Mouse (Mus musculus) forebrain, embryonic 16.5 days (tissue): ENCODE measurements around the gene Slc44a1. TPM values are rescaled to one million over a fixed set of nuclear protein-coding genes. Genes with fewer than 3 reads are reported as not detected.

Experiments used
- ATAC-seq: fragments of 200-750 bp; cut with Nextera tagmentation; 2 replicates; pipeline ENCODE4 v1.8.0; 2017; ENCODE audit warnings: mild to moderate bottlenecking, moderate library complexity
- H3K27ac ChIP-seq: fragments of 300-500 bp; sonication (generic); 2 replicates; pipeline ENCODE4 v1.5.1; 2014; ENCODE audit warnings: low read length, control low read depth
- H3K27me3 ChIP-seq: fragments of 300-500 bp; sonication (generic); replicated peaks from 2 replicates; pipeline ENCODE4 v1.6.1; 2014; ENCODE audit warnings: low read length; ENCODE audit not compliant: control insufficient read depth, insufficient read depth
- H3K36me3 ChIP-seq: fragments of 300-500 bp; sonication (generic); 2 replicates; pipeline ENCODE4 v1.6.1; 2014; ENCODE audit not compliant: control insufficient read depth, insufficient read depth
- H3K4me1 ChIP-seq: fragments of 300-500 bp; sonication (generic); replicated peaks from 2 replicates; pipeline ENCODE4 v1.6.1; 2014; ENCODE audit warnings: low read length; ENCODE audit not compliant: control insufficient read depth, insufficient read depth
- H3K4me2 ChIP-seq: fragments of 300-500 bp; sonication (generic); 2 replicates; pipeline ENCODE4 v1.6.1; 2014; ENCODE audit warnings: mild to moderate bottlenecking, low read length, control low read depth
- H3K4me3 ChIP-seq: fragments of 300-500 bp; sonication (generic); replicated peaks from 2 replicates; pipeline ENCODE4 v1.5.1; 2014; ENCODE audit warnings: mild to moderate bottlenecking, low read length, control low read depth
- H3K9ac ChIP-seq: fragments of 300-500 bp; sonication (generic); replicated peaks from 2 replicates; pipeline ENCODE4 v1.6.1; 2014; ENCODE audit warnings: low read depth, low read length, control low read depth
- H3K9me3 ChIP-seq: fragments of 300-500 bp; sonication (generic); 2 replicates; pipeline ENCODE4 v1.6.1; 2016; ENCODE audit warnings: low read length; ENCODE audit not compliant: control insufficient read depth
- WGBS: fragments of 180-500 bp; shearing (Covaris S2); extraction: QIAGEN DNeasy Blood & Tissue Kit; methylation state at CpG from one replicate; pipeline ENCODE4 v1.1.7; 2014; 5-methylcytosine and 5-hydroxymethylcytosine counted together
- polyA plus RNA-seq: library from polyadenylated mRNA; unstranded; fragments of >200 nt; fragmentation: Nextera tagmentation; extraction: Ambion mirVana; gene quantifications from 2 replicates; pipeline ENCODE4 v1.2.1, GENCODE M21; 2015

Slc44a1 gene
- polyA plus RNA-seq = 13.7 and 19.6 TPM in 2 replicates

DNA sequence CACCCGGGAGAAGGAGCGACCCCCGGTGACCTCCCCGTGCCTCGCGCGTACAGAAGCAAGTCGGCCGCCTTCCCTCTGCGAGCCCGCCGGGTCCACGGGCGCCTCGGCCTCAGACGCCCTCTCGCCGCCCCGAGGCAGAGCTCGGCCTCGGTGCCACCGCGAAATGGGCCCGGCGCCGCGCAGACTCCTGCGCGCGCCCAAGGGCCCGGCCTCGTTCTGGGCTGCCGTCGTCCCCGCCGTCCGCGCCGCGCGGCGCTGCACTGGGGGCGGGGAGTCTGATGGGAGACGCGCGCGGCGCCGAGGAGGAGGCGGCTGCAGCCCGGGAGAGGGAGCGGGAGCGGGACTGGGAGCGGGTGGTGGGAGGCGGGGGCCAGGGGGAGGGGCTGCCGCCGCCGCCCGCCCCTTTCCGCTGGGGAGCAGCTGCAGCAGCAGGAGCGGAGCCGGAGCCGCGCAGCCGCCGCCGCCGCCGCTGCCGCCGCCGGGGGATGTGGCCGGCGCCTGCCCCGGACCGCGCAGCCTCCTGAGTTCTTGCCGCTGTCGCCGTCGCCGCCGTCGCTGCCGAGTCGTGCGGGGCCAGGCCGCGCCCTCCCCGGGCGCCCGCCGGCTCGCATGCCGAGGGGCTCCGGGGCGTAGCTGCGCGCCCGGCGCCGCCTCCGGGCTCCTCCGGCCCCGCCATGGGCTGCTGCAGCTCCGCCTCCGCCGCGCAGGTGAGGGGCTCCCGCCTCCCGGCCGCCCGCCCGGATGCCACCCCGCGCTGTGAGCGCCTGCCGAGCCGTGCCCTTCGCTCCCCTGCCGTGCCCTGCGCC, at the start of gene Slc44a1:
Gene Slc44a1 (plus strand): TSS at position 404 of the 806 bp plus-strand sequence.
- under 1% methylated on average over 87 of the region's 122 CpGs for WGBS
- Histone ChIP-seq H3K27me3 (no peaks in the 10 kb centered on the region), H3K4me3 (peak within 1 kb of the TSS; percentile 91), H3K9me3 (no peaks in the 10 kb centered on the region), H3K36me3 (no peaks in the 10 kb centered on the region), H3K9ac (peak within 1 kb of the TSS; percentile 95), H3K4me2 (peak within 1 kb of the TSS; percentile 90), H3K4me1 (peaks cover 35% of the 10 kb centered on the region), H3K27ac (peak within 1 kb of the TSS; percentile 81)
- ATAC-seq = peak; percentile 98

DNA sequence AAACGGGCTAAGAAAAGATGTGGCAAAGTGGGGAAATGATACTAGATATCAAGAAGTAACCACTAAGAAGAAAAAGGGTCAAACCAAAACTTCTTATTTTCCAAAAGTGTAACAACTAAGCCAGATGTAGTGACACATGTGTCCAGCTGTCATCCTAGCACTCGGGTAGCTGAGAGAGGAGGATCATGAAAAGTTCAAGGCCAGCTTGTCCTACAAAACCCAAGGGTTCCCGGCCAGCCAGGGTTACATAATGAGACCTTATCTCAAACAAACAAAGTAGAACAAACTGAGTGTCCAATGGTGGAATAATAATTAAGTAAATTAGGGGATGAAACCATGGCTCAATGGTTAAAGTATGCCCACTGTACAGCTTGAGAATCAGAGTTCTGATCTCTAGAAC, 45.2 kb upstream of the Slc44a1 start:
- no peak overlapping the region for H3K4me3 ChIP-seq
- no peak overlapping the region for H3K9ac ChIP-seq
- no peaks in the 10 kb centered on the region for H3K9me3 ChIP-seq
- H3K4me2 ChIP-seq = no peak overlapping the region
- H3K27me3 ChIP-seq = no peaks in the 10 kb centered on the region
- ATAC-seq = no peak
- H3K4me1 ChIP-seq = peaks cover 13% of the 10 kb centered on the region
- H3K27ac ChIP-seq = no peak overlapping the region
- H3K36me3 ChIP-seq = no peaks in the 10 kb centered on the region
- WGBS = 89% methylated on average over 3 of the region's 3 CpGs

DNA sequence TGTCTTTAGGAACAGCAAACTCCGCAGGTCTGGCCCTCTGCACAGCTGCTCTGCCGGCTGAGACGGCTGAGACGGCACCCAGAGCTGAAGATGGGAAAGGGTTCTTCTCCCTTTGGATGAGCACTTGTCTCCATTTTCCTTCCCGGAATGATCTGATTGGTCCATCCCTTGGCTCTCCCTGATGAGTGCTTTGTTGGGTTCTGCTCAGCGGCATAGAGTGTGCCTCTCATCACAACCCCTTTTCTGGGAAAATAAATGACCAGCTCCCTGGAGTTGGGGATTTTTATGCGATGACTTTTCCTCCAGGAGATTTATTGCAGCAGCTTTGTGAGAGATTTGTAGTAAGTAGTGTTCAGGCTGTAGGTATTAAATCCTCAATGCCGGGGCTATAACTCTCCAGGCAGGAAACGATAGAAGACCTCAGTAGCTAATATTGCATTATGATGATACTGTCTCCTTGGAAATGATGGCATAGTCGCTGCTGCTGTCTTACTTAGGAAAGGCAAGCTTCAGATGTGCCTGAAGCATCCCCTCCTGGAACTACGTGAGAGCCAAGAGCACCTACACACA, 43.5 kb upstream of the Slc44a1 start:
- ATAC-seq = no peak
- Histone ChIP-seq H3K27ac (no peak overlapping the region), H3K4me1 (peaks cover 13% of the 10 kb centered on the region), H3K9me3 (no peaks in the 10 kb centered on the region), H3K36me3 (no peaks in the 10 kb centered on the region), H3K4me3 (no peak overlapping the region), H3K9ac (no peak overlapping the region), H3K4me2 (no peak overlapping the region), H3K27me3 (no peaks in the 10 kb centered on the region)
- 81% methylated on average over 11 of the region's 11 CpGs for WGBS

DNA sequence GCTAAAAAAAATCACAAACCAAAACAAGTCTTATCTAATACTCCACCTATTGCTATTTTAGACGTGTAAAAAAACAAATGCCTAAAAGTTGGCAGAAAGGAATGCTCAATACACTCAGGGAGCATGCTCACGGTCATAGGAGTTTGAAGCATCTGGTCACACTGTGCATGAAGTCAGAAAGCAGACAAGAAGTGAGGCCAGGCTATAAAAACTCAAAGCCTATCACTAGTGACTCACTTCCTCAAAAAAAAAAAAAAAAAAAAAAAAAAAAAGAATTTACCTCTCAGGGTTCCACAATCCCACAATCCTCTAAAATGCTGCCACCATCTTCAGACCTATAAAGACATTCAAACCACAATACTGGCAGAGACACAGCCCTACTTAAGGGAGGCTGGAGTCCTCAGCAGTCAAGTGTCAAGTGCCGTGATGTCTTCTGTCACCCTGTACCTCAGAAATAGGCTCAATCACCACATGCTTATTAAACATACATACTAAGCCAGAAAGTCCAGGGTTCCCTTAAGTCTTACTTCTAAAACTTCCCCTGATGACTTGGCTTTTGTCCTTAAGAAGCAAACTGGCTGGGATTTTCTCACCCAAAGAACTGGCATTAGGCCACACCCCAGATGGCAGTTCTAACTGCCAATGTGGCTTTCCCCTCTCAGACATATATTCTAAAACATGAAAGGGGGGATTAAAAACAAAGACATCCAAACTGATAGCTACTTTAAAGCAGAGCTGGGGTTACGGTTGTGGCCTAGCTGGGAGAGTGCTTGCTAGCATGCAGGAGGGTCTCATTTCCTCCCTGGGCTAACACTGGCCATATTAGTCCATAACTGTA, 42.7 kb upstream of the Slc44a1 start:
- WGBS = 51% methylated on average over 4 of the region's 4 CpGs
- ATAC-seq = peak; percentile 47
- Histone ChIP-seq H3K27ac (peak overlapping the region; percentile 80), H3K4me1 (peaks cover 13% of the 10 kb centered on the region), H3K9me3 (no peaks in the 10 kb centered on the region), H3K9ac (no peak overlapping the region), H3K4me2 (no peak overlapping the region), H3K27me3 (no peaks in the 10 kb centered on the region), H3K36me3 (no peaks in the 10 kb centered on the region), H3K4me3 (no peak overlapping the region)

DNA sequence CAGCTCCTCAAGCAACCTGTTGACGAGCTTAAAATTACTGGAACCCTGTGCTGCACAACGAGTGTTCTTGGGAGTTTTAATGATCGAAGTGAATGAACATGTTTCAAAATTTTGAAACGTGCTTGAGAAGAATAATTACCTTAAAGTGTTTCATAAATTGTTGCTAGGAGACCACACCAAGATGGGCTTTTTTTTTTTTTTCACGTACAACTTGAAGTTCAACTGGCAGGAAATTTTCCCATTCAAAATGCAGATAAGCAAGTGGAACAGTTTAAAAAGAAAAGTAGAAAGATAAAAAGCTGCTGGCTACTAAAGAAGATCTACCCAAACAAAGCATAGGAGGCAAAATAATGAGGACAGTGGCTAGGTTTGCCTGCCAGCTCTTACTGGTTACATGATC, 41.7 kb upstream of the Slc44a1 start:
- Histone ChIP-seq H3K36me3 (no peaks in the 10 kb centered on the region), H3K27me3 (no peaks in the 10 kb centered on the region), H3K4me3 (no peak overlapping the region), H3K4me2 (no peak overlapping the region), H3K4me1 (peaks cover 13% of the 10 kb centered on the region), H3K9ac (no peak overlapping the region), H3K27ac (no peak overlapping the region), H3K9me3 (no peaks in the 10 kb centered on the region)
- 0 out of 2 replicates have a peak, but pooled peaks have one; percentile 21 for ATAC-seq
- WGBS = 28% methylated on average over 5 of the region's 5 CpGs

DNA sequence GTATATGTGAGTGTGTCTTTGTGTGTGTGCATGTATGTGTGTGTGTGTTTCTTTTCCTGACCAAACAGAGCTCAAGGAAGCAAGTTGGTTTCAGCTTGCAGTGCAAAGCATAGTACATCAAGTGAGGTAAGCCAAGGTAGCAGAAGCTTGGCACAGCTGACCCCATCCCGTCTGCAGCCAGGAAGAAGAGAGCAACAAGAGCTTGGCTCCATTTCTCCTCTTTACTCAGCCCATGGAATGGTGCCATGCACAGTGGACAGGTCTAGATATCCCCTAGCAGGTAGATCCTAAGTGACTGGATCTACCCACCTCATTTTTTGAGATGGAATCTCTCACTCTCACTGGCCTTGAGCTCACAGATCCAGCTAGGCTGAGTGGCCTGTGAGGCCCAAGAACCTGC, 40.8 kb upstream of the Slc44a1 start:
- no peak overlapping the region for H3K27ac ChIP-seq
- H3K36me3 ChIP-seq = no peaks in the 10 kb centered on the region
- 73% methylated on average over 1 of the region's 1 CpGs for WGBS
- H3K9me3 ChIP-seq = no peaks in the 10 kb centered on the region
- H3K4me1 ChIP-seq = peaks cover 13% of the 10 kb centered on the region
- no peak overlapping the region for H3K4me2 ChIP-seq
- no peaks in the 10 kb centered on the region for H3K27me3 ChIP-seq
- no peak for ATAC-seq
- H3K4me3 ChIP-seq = no peak overlapping the region
- H3K9ac ChIP-seq = no peak overlapping the region

DNA sequence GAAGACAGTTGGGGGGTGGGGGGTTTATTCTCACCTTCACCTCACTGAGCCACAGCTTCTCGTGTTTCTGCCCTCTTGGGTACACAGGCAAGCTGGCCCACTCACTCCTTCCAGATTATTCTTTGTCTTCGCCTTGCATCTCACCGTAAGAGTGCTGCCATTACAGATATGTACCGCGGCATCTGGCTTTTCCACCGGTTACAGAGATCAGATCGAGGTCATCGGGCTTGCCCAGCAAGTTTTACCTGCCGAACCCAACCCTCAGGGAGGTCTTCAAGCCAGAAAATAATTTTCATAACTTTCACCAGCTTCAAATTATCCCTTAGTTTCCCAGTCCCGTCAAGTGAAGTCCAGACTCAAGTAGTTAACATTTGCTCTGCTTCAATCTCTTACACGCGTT, 36.8 kb upstream of the Slc44a1 start:
- 94% methylated on average over 12 of the region's 12 CpGs for WGBS
- ATAC-seq = no peak

DNA sequence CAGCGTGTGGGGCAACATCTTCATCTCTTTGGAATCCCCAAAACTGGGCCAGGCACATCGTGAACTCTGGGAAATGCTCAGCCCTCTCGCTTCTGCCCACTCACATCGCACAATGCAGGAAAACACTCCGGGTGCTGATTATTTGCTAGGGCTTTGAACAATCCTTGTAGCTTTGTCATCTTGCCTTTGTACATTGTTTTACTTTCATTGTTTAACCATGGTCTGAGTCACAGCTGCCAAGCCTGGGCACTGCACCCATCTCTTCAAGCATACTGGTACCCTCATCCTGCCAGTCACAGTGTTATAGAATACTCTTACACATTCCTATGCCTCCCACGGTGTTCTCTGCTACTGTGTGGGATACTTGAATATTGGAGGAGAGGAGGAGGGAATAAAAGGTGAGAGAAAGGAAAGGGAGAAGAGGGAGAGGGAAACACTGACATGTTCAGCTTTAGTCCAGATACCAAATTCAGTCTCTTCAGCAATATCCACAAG, 35.7 kb upstream of the Slc44a1 start:
- Histone ChIP-seq H3K9me3 (no peaks in the 10 kb centered on the region), H3K27me3 (no peaks in the 10 kb centered on the region), H3K9ac (no peak overlapping the region), H3K36me3 (no peaks in the 10 kb centered on the region), H3K4me2 (no peak overlapping the region), H3K4me3 (no peak overlapping the region), H3K4me1 (peaks cover under 1% of the 10 kb centered on the region; the same call in 1 of the 2 replicates), H3K27ac (no peak overlapping the region)
- 87% methylated on average over 6 of the region's 6 CpGs for WGBS
- no peak for ATAC-seq

More for the DNA sequence above, 36.8 kb upstream of the Slc44a1 start:
- Histone ChIP-seq H3K36me3 (no peaks in the 10 kb centered on the region), H3K4me1 (peaks cover 4% of the 10 kb centered on the region), H3K9ac (no peak overlapping the region), H3K27me3 (no peaks in the 10 kb centered on the region), H3K27ac (no peak overlapping the region), H3K4me2 (no peak overlapping the region), H3K4me3 (no peak overlapping the region), H3K9me3 (no peaks in the 10 kb centered on the region)

DNA sequence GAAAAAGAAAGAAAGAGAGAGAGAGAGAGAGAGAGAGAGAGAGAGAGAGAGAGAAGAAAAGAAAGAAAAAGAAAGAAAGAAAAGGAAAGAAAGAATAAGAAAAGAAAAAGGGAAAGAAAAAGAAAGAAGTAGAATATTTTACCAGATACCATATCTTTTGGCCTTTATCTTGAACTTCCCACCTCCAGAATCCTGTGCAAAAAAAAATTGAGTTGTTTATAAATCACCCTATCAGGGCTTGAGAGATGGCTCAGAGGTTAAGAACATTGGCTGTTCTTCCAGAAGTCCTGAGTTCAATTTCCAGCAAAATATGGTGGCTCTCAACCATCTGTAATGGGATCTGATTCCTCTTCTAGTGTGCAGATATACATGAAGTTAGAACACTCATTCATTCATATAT, 33.3 kb upstream of the Slc44a1 start:
- H3K36me3 ChIP-seq = no peaks in the 10 kb centered on the region
- H3K9ac ChIP-seq = no peak overlapping the region
- ATAC-seq = no peak

More for the DNA sequence above, 33.3 kb upstream of the Slc44a1 start:
- no peak overlapping the region for H3K4me2 ChIP-seq
- no peak overlapping the region for H3K27ac ChIP-seq
- H3K9me3 ChIP-seq = no peaks in the 10 kb centered on the region
- H3K4me1 ChIP-seq = no peaks in the 10 kb centered on the region
- no peak overlapping the region for H3K4me3 ChIP-seq
- no peaks in the 10 kb centered on the region for H3K27me3 ChIP-seq
